Mouse (Mus musculus) forebrain, embryonic 14.5 days (tissue): ENCODE results near the gene Plekha6. TPM values are rescaled to one million over a fixed set of nuclear protein-coding genes. Genes with fewer than 3 reads are reported as not detected.

Experiments used
- ATAC-seq: fragments of 200-750 bp; cut with Nextera tagmentation; 2 replicates; pipeline ENCODE4 v1.8.0; 2017; ENCODE audit warnings: mild to moderate bottlenecking, moderate library complexity
- DNase-seq: peaks from one replicate; pipeline ENCODE4 v3.0.0-alpha.2; 2015; ENCODE audit warnings: low spot score
- H3K27ac ChIP-seq: fragments of 300-500 bp; sonication (generic); 2 replicates; pipeline ENCODE4 v1.5.1; 2014; ENCODE audit warnings: low read depth, mild to moderate bottlenecking, control low read depth, low read length, moderate library complexity
- H3K27me3 ChIP-seq: fragments of 300-500 bp; sonication (generic); replicated peaks from 2 replicates; pipeline ENCODE4 v1.6.1; 2014; ENCODE audit warnings: low read length, control low read depth, mixed read lengths; ENCODE audit not compliant: control insufficient read depth, insufficient read depth
- H3K36me3 ChIP-seq: fragments of 300-500 bp; sonication (generic); 2 replicates; pipeline ENCODE4 v1.6.1; 2014; ENCODE audit warnings: low read length, control low read depth; ENCODE audit not compliant: control insufficient read depth, insufficient read depth
- H3K4me1 ChIP-seq: fragments of 300-500 bp; sonication (generic); 2 replicates; pipeline ENCODE4 v1.6.1; 2014; ENCODE audit warnings: antibody characterized with exemption, low read length, control low read depth; ENCODE audit not compliant: control insufficient read depth, insufficient read depth
- H3K4me2 ChIP-seq: fragments of 300-500 bp; sonication (generic); 2 replicates; pipeline ENCODE4 v1.6.1; 2014; ENCODE audit warnings: mild to moderate bottlenecking, control low read depth, low read length
- H3K4me3 ChIP-seq: fragments of 300-500 bp; sonication (generic); 2 replicates; pipeline ENCODE4 v1.5.1; 2014; ENCODE audit warnings: low read depth, low read length, control low read depth
- H3K9ac ChIP-seq: fragments of 300-500 bp; sonication (generic); 2 replicates; pipeline ENCODE4 v1.6.1; 2014; ENCODE audit warnings: mild to moderate bottlenecking, low read length, control low read depth, moderate library complexity
- H3K9me3 ChIP-seq: fragments of 300-500 bp; sonication (generic); replicated peaks from 2 replicates; pipeline ENCODE4 v1.6.1; 2016; ENCODE audit warnings: low read length, control low read depth, mixed read lengths; ENCODE audit not compliant: control insufficient read depth
- WGBS: fragments of 180-500 bp; shearing (Covaris S2); extraction: QIAGEN DNeasy Blood & Tissue Kit; methylation state at CpG from one replicate; pipeline ENCODE4 v1.1.7; 2014; 5-methylcytosine and 5-hydroxymethylcytosine counted together
- polyA plus RNA-seq: library from polyadenylated mRNA; unstranded; fragments of >200 nt; fragmentation: Nextera tagmentation; extraction: Ambion mirVana; gene quantifications from 2 replicates; pipeline ENCODE4 v1.2.1, GENCODE M21; 2014

Plekha6 gene
- polyA plus RNA-seq, 1 experiment from 2014 or later: 7.3 TPM

DNA sequence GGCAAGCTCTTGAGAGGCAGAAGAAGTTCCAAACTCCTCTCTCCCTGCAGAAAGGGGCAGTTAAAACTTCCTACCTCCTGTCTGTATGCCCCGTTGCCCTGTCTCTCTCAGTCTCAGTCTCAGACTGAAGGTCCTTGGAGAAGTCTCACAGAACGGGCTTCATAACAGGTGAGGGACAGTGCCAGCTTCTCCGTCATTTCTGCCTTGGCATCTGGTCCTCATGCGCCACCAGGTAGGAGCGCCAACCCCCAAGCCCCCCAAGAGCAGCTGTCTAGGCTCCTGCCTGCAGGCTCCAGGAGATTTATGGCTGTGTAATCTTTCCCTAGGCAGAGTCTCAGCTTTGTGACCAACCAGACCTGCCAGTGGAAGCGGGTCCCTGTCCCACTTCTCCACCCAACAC is 86.8 kb downstream of the Plekha6 start:
- Histone ChIP-seq H3K27ac (no peak overlapping the region; the same call in 1 of the 2 replicates), H3K4me2 (no peak overlapping the region), H3K27me3 (no peaks in the 10 kb centered on the region), H3K36me3 (no peaks in the 10 kb centered on the region), H3K9me3 (no peaks in the 10 kb centered on the region), H3K4me1 (peaks cover 24% of the 10 kb centered on the region), H3K4me3 (no peak overlapping the region), H3K9ac (no peak overlapping the region)
- WGBS: 93% methylated on average over 6 of the region's 6 CpGs
- no peak for ATAC-seq
- no peak for DNase-seq

DNA sequence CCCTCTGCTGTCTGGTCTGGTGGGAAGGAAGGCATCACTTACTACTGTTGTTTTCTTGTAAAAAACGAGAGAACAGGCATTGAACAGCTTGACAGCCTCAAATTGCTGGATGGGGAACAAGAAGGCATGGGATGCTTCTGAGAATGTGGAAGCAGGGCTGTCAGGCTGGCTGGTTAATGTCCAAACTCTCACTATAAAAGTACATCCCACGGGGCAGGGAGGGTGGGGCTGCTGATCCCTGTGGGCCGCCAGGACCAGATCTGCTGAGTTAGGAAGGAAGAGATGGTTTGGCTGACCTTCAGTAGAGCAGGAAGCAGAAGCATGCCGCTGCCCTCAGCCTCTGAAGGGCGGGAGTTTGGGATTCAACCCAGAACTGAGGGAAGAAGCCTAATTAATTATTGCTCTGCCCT is 87.6 kb downstream of the Plekha6 start:
- H3K27me3 ChIP-seq: no peaks in the 10 kb centered on the region
- DNase-seq: no peak
- no peak overlapping the region for H3K4me2 ChIP-seq
- no peak for ATAC-seq
- peaks cover 17% of the 10 kb centered on the region for H3K4me1 ChIP-seq
- no peak overlapping the region for H3K27ac ChIP-seq
- WGBS: 41% methylated on average over 5 of the region's 5 CpGs
- H3K9me3 ChIP-seq: no peaks in the 10 kb centered on the region
- H3K9ac ChIP-seq: no peak overlapping the region
- H3K36me3 ChIP-seq: no peaks in the 10 kb centered on the region
- H3K4me3 ChIP-seq: no peak overlapping the region

DNA sequence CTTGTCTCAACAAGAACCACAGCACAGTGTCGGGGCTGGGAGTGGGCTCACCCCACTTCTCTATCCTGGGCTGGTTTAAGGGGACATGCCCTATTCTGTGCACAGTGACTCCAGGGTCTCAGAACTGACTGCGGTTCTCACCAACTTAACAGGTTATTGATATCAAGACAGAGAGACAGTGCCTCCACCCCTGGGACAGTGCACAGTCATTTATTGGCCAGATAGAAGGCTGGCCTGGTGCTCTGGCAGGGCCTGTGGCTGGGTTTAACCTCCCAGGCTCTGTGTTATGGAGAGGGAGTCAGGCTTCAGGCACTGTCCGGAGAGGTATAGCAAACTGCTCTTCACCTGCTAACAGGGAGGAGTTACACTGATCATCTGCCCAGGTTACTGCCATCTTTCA is 88.2 kb downstream of the Plekha6 start:
- WGBS: 87% methylated on average over 3 of the region's 3 CpGs
- no peak overlapping the region for H3K27ac ChIP-seq
- no peak overlapping the region for H3K9ac ChIP-seq
- no peaks in the 10 kb centered on the region for H3K9me3 ChIP-seq
- no peak overlapping the region for H3K4me2 ChIP-seq
- H3K4me1 ChIP-seq: peaks cover 17% of the 10 kb centered on the region
- DNase-seq: no peak
- no peaks in the 10 kb centered on the region for H3K36me3 ChIP-seq
- H3K27me3 ChIP-seq: no peaks in the 10 kb centered on the region
- ATAC-seq: no peak
- no peak overlapping the region for H3K4me3 ChIP-seq

DNA sequence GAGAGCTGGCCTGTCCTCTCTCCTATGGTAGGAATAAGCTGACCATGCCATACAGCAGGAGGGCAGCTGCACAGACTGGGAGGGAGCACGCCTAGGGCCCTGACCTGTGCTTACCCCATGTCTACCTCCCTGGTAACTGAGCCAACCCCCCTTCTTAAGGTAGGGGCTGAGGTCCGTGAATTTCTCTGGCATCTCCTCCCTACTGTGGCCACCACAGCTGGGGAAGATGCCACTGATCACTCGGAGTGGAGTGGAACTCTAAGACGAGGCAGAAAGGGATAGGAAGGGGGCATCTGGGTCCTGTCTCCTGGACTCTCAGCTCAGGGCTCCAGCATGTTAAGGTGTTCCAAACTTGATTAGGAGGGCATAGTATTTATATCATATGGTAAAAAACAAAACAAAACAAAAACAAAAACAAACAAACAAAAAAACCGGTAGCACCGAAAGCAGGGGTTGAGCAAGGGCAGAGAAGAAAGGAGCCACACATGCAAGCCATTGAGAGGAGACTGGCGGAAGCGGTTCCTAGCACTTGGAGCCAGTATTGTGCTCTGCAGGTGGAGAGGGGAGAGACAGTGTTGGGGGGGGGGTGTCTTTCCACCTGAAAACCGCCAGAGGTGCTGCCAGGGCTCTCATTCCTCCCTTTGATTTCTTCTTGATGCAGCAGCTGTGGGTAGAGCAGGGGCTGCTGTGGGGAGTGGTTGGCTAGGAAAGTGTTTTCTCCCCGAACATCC is 89.0 kb downstream of the Plekha6 start:
- no peak overlapping the region for H3K4me3 ChIP-seq
- no peaks in the 10 kb centered on the region for H3K27me3 ChIP-seq
- no peak overlapping the region for H3K27ac ChIP-seq
- peaks cover 17% of the 10 kb centered on the region for H3K4me1 ChIP-seq
- no peak overlapping the region for H3K4me2 ChIP-seq
- no peak overlapping the region for H3K9ac ChIP-seq
- DNase-seq: no peak
- H3K9me3 ChIP-seq: no peaks in the 10 kb centered on the region
- WGBS: 59% methylated on average over 10 of the region's 10 CpGs
- ATAC-seq: no peak
- H3K36me3 ChIP-seq: no peaks in the 10 kb centered on the region

DNA sequence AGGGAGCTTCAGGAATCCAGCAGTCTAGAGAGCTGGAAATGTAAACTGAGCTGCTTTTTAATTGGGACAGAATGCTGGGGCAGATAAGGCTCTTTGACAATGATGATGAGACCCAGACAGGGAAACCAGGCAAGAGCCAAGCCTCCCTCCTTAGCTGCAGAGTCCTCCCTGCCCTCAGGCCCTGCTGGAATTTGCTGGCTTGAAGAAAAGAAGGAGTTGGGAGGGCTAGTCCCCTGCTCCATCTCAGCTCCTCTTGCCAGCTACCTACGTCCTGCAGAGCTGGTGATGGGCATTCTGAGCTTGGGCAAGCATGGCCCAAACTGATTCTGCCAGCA is 89.5 kb downstream of the Plekha6 start:
- Histone ChIP-seq H3K4me2 (no peak overlapping the region), H3K9ac (no peak overlapping the region), H3K36me3 (no peaks in the 10 kb centered on the region), H3K27ac (no peak overlapping the region), H3K27me3 (no peaks in the 10 kb centered on the region), H3K9me3 (no peaks in the 10 kb centered on the region), H3K4me1 (peaks cover 17% of the 10 kb centered on the region), H3K4me3 (no peak overlapping the region)
- 54% methylated on average over 1 of the region's 1 CpGs for WGBS
- no peak for ATAC-seq
- no peak for DNase-seq

DNA sequence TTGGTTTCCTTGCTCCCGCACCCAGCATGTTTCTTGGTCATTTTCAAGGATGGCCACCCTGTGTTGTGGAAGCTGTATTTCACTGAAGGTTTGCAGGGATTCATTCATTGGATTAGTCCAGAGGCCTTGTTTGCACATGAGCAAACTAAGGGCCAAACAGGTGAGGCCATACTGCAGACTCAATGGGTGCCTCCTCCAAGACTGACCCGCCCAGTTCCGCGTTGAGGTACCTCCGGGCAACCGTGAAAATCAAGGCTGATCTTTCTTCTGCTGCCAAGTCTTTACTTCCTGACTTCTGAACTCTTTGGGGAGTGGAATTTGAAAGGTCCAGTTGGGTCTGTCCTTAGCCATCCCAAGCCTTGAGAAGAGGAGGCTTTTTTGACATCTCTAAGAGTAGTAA is 90.2 kb downstream of the Plekha6 start:
- Histone ChIP-seq H3K9me3 (no peaks in the 10 kb centered on the region), H3K4me1 (peaks cover 17% of the 10 kb centered on the region), H3K4me3 (no peak overlapping the region), H3K36me3 (no peaks in the 10 kb centered on the region), H3K9ac (no peak overlapping the region), H3K27me3 (no peaks in the 10 kb centered on the region), H3K4me2 (no peak overlapping the region), H3K27ac (no peak overlapping the region)
- 83% methylated on average over 6 of the region's 6 CpGs for WGBS
- DNase-seq: no peak
- no peak for ATAC-seq

DNA sequence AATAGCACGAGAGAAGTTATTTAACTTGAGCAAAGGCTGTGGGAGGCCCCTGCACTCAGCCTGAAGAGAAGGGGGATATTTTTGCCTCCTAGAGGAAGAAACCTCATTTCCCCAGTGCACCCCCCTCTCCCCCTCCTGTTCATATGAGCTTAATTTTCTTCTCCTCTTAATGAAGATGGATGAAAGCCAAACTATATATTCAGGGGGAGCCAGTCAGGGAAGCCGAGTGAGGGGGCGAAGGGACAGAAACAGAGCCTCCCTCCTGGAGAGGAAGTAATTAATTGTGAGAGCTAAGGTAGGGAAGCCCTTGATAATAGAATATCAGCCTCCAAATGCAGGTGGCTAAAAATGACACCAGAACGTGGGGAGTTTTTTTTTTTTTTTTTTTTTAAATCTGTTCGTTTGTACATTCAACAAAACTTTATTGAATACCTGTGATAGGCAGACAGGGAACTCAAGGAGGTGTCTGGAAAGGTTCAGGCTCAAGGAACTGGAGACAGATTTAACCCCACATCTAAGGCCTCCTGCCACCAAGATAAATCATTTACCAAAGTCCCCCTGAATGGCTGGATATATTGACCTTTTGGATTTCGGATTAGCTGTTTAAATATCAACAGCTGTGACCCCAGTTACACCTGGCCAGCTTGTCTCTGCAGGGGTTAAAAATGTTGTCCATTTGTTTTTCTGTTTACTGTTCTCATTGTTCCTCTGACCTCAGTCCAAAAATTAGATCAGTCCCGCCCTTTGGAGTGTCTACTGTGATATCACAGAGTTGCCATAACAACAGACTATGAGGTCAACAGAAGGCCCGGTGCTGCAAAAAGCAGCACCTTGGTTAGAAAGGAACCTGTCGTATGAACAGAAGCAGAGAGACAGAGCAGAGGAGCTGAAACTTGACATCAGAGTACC is 91.1 kb downstream of the Plekha6 start:
- Histone ChIP-seq H3K9me3 (no peaks in the 10 kb centered on the region), H3K36me3 (peaks cover 3% of the 10 kb centered on the region; the same call in 1 of the 2 replicates), H3K27me3 (no peaks in the 10 kb centered on the region), H3K27ac (no peak overlapping the region), H3K9ac (no peak overlapping the region), H3K4me1 (peaks cover 17% of the 10 kb centered on the region), H3K4me2 (no peak overlapping the region), H3K4me3 (no peak overlapping the region)
- peak; percentile 58 for DNase-seq
- 39% methylated on average over 9 of the region's 9 CpGs for WGBS
- ATAC-seq: peak; percentile 27; the same call in 1 of the 2 replicates

DNA sequence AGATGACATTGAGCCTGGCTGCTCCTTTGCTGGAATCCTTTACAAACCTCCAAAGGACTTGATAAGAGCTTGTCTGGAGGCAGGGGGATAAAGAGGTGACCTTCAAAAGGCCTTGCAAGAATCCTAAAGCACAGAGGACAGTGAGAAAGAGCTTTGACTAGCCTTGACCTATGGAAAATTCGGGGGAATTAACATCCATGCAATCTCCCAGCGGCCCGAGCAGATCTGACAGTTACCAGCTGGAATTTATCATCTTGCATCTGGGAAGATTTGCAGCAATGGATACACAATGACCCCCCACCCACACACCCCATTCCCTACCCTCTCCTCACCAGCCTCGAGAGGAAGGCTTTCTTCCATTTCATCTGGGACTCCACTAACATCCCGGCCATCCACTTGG is 91.8 kb downstream of the Plekha6 start:
- WGBS: 70% methylated on average over 5 of the region's 5 CpGs
- peaks cover 8% of the 10 kb centered on the region; the same call in 1 of the 2 replicates for H3K36me3 ChIP-seq
- H3K27me3 ChIP-seq: no peaks in the 10 kb centered on the region
- H3K4me2 ChIP-seq: no peak overlapping the region
- ATAC-seq (no peak), DNase-seq (no peak)
- H3K9ac ChIP-seq: no peak overlapping the region
- no peak overlapping the region for H3K4me3 ChIP-seq
- H3K27ac ChIP-seq: no peak overlapping the region
- peaks cover 17% of the 10 kb centered on the region for H3K4me1 ChIP-seq
- H3K9me3 ChIP-seq: no peaks in the 10 kb centered on the region

DNA sequence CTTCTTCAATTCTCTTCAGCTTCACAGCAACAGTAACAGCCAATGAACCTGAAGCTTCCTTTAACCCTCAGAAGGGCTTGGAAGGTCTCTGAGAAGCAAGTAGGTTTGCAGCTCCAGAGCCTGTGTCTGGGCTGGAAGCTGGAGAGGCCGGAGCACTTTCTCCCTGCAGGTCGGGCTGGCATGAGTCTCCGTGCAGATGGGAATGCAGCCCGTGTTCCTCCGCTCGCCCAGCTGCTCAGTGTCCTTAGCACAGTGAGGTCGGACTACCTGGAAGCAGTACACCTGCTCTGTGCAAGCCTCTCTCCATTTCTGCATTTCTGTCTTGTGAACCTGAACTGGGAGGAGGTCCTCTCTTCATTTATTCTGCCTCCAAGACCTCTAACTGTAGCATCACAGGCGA is 92.3 kb downstream of the Plekha6 start:
- no peak for ATAC-seq
- H3K27ac ChIP-seq: no peak overlapping the region
- no peaks in the 10 kb centered on the region for H3K27me3 ChIP-seq
- no peak overlapping the region for H3K4me3 ChIP-seq
- H3K4me2 ChIP-seq: no peak overlapping the region
- peaks cover 11% of the 10 kb centered on the region; the same call in 1 of the 2 replicates for H3K36me3 ChIP-seq
- 76% methylated on average over 8 of the region's 8 CpGs for WGBS
- H3K4me1 ChIP-seq: peaks cover 14% of the 10 kb centered on the region
- no peak overlapping the region for H3K9ac ChIP-seq
- no peak for DNase-seq
- H3K9me3 ChIP-seq: no peaks in the 10 kb centered on the region
